Mouse (Mus musculus) neural tube, embryonic 10.5 days (tissue): ENCODE results near the gene Nphp4.

Experiments
- DNase-seq: peaks from one replicate; pipeline ENCODE4 v3.0.0-alpha.2; 2017; ENCODE audit warnings: low spot score; ENCODE audit errors: extremely low spot score

The Nphp4 gene

DNA sequence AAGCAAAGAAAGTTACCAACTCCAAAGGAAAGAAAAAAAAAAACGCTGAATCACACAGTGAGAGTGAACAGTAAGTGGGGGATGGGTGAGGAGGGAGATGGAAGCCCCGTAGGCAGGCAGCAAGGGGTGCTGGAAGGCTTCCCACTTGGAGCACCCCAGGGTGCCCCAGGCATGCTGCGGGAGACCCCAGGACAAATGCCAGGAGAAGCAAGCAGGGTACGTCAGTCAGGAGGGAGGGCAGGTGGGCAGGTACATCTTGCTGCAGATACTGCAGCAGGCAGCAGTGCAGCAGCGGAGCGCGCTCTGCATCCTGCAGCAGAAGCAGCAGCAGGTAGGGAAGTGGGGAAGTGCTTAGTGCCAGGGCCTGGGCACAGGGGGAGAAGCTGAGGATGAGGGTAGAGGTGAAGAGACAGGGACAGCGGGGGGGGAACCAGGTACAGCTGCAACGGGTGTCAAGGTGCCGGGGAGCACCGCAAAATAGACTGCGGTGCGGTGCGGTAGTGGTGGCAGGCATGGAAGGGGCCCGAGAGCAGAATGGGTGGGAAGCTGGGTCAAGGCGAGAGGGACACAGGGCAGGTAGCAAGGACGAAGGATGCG is at the start of gene Nphp4:
Gene Nphp4 (plus strand): TSS at position 280 of the 597 bp plus-strand sequence.
- DNase-seq = no peak

DNA sequence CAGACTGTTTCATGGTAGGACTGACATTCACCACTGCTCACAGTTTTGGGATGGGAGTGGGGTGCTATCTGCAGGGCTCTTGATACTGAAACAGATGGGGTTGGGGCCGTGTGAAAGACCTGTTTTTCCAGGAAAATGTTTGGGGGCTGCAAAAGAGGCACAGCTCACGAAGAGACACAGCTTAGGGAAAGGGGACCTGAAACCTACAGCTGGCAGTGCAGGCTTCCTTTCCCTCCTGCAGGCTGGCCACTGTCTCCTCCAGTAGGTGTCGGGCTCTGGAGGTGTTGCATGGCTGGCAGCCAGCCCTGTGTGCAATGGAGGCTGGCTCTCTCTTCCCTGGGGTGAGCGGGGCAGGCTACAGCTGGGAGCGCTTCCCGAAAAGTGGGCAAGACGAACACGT is 48.2 kb upstream of the Nphp4 start:
- DNase-seq = no peak

DNA sequence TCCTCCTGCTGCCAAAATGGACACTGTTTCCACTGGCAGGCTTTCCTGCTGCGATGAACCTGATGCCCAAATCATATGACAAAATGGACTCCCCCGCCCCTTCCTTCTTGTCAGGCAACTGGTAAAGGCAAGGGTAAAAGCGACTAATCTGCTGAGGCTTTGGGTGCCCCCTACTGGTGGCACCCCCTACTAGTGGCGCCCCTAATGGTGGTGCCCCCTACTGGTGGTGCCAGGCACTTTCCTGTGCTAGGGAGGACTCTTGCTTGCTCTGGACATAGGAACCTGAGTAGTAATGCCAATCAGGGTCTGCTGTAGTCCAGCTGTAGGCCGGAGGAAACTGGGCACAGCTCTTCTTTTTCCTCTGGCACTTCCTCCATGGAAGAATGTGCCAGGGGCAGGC is 44.2 kb upstream of the Nphp4 start:
- DNase-seq = no peak

DNA sequence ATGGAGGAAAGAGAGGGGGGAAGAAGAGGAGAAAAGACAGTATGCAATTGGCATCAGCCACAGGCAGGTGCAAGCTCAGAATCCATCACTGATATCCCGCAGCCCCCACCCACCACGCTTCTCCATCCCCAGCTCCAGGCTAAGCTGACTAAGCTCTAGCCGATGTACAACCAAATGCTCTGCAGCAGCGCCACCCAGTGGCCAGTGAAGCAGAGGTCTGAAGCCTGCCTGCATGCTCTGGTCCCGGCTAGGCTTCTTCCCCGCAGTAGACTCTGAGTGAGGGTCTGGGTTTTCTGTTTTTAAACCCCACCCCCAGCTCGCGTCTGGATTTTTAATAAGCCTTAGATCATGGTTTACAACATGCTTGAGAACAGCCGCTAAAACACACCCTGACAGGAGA is 41.7 kb upstream of the Nphp4 start:
- DNase-seq = peak; percentile 93

GRCm38 (mm10) chr4:152435255-152435654 is 41.3 kb upstream of the Nphp4 start:
- DNase-seq = peak; percentile 88

DNA sequence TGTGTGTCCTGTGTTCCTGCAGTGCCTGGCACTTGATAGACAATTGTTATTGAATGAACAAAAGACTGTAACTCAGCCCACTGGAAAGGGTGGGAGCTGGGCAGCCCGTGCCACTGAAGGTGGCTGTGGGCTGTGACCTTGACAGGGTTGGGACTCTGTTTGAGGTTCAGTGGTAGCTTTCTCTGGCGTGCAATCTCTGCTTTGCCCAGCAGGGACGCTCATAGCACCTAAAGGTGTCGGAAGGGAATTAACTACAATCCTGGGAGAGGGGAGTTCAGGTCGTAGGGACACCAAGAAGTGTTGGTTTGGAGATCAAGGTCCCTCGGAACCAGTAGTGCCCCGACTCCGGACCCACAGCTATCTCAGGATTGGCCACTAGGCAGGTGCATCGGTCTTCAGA is 35.6 kb upstream of the Nphp4 start:
- no peak for DNase-seq

- no peak for DNase-seq
These were observed 35.0 kb upstream of the Nphp4 start for GRCm38 (mm10) chr4:152441536-152441935.

- DNase-seq = no peak
These were observed 30.3 kb upstream of the Nphp4 start for GRCm38 (mm10) chr4:152446178-152446577.

GRCm38 (mm10) chr4:152447731-152448665 is 28.5 kb upstream of the Nphp4 start:
- no peak for DNase-seq

- no peak for DNase-seq
These were observed 27.9 kb upstream of the Nphp4 start for GRCm38 (mm10) chr4:152448666-152449018.

DNA sequence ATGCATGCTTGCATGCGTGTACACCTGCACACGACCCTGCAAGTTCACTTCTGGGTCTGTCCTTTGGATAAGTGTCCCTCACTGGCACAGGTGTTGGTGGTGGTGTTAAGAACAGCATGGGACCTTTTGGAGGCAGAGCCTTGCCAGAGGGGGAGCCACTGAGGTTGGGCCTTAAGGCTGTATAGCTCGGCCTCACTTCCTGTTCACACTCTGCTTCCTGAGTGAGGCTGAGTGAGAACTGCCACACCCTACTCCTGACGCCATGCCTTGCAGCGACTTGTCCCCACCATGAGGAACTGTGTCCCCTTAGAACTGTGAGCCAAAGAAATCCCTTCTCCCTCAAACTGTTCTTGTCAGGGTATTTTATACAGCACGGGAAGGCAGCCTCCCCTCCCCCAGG is 25.1 kb upstream of the Nphp4 start:
- no peak for DNase-seq

- DNase-seq = no peak
These were observed 23.4 kb upstream of the Nphp4 start for GRCm38 (mm10) chr4:152453079-152453478.

- DNase-seq = no peak
These were observed 22.4 kb upstream of the Nphp4 start for GRCm38 (mm10) chr4:152454153-152454552.

GRCm38 (mm10) chr4:152456609-152457008 is 19.9 kb upstream of the Nphp4 start:
- no peak for DNase-seq

DNA sequence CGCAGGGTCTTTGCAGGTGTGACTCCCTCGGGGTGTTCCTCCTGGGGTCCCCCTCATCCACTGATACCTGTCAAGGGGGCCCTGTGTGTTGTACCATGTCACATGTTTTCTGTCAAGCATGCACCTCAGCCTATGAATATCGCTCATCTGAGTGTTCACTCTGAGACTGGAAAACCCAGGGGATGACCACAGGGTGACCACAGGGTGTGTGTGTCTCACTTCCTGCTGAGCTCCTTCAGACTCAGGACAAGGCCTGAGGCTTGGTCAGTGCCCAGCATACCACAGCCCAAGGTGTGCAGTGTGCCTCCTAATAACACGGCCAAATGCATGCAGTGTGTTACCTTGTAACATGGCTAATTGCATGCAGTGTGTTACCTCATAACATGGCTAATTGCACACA is 18.8 kb upstream of the Nphp4 start:
- DNase-seq = no peak

- no peak for DNase-seq
These were observed 14.0 kb upstream of the Nphp4 start for GRCm38 (mm10) chr4:152462516-152462915.

GRCm38 (mm10) chr4:152463147-152463546 is 13.4 kb upstream of the Nphp4 start:
- DNase-seq = no peak

GRCm38 (mm10) chr4:152465116-152465515 is 11.4 kb upstream of the Nphp4 start:
- DNase-seq = no peak

DNA sequence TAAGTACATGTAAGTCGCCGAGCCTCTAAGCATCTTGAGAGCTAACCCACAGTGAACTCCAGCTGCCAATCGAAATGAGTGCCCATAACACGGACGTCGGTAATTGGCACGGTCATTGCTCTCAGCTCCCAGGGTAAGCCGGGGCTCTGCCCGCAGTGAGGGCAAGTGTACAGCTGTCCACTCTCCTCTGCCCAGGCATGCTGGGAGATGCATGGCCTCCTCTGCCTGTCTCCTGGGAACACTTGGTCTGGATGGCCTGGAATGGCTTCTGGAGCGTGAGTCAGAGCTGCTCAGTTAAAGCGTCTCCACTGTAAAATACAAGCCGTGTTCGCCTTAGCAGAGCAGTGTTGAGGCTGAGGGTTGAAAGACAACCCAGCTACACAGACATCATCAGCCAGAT is 9.9 kb upstream of the Nphp4 start:
- no peak for DNase-seq

- DNase-seq = no peak
These were observed 8.6 kb upstream of the Nphp4 start for GRCm38 (mm10) chr4:152467951-152468350.

DNA sequence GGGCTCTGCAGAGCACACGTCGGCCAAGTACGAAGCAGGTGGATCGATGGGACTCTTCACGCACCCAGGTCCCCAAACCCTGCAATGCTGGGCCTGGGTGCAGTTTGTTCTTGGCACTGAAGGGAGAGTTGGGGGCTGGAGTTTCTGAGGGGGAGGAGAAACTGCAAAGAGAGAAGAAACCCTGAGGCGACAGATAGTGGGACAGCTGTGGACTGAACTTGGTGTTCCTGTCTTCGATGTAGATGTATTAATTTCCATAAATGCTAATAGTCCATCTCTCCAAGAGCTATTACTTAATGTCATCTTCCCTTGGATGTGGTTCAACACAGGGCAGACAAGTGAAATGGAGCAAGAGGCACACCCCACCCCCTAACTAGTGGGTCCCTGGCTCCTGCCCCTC is 565 bp upstream of the Nphp4 start:
- no peak for DNase-seq

- no peak for DNase-seq
These were observed 580 bp downstream of the Nphp4 start for GRCm38 (mm10) chr4:152477106-152477465.
